Mouse (Mus musculus): ENCODE measurements around the gene Coro2a.
A peak's percentile ranks its signal among the peaks of the same experiment; 100 is the strongest.
"Not testable (repeated sequence)": the region's sequence is repeated elsewhere in the genome, so short reads cannot be mapped to it uniquely, and the experiment has no call there.

Gene Coro2a

GRCm38 (mm10) chr4:46601844-46602423 lies at the start of gene Coro2a:
TSS of gene Coro2a (minus strand) at chr4:46602202.
- ATAC-seq (ENCODE audit: insufficient number of reproducible peaks, low FRiP score, low TSS enrichment), result peak; percentile 65

- ATAC-seq (ENCODE audit: insufficient number of reproducible peaks, low FRiP score, low TSS enrichment), result peak; percentile 95
Observed at GRCm38 (mm10) chr4:46650086-46650753, 48.2 kb upstream of the Coro2a start, which contains the start of gene Tbc1d2. TSS of gene Tbc1d2 (minus strand) at chr4:46650209.

GRCm38 (mm10) chr4:46649161-46649560 lies 47.2 kb upstream of the Coro2a start:
- no peak for ATAC-seq (ENCODE audit: insufficient number of reproducible peaks, low FRiP score, low TSS enrichment)

GRCm38 (mm10) chr4:46643676-46644112 lies 41.7 kb upstream of the Coro2a start:
- no peak for ATAC-seq (ENCODE audit: insufficient number of reproducible peaks, low FRiP score, low TSS enrichment)

DNA sequence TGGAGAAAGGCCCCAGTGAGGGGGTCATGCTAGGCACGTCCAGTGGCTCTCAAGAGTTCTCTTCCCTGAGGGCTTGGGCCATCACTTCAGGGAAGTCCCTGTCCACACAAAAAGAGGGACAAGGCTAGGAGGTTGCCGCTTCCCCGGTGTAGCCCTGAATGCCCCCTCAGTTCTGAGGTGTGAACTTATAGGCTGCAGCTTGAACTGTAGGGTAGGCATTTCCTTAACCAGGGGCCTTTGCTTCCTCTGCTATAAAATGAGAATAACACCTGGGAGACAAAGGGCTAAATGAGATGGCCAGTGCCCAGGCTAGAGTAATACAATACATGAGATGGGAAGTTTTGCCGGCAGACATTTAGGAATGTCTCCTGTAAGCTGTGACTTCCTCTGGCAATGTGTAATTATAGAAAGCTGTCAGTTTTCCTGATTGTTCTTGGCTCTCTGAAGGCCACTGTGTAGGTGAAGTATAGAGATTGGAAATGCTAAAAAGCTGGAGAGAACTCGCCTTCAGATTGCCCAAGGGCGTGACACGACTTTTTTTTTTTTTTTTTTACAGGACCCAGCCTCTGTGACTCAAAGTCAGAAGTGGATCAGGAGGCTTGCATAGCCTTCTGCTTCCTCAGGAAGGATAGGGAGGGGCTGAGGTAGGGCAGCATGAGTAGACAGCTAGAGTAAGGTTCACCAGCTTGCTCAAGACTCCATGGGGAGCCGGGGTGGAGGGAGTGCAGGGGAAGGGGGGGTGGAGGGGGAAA lies 41.1 kb upstream of the Coro2a start:
- ATAC-seq (ENCODE audit: insufficient number of reproducible peaks, low FRiP score, low TSS enrichment), result no peak

GRCm38 (mm10) chr4:46641283-46641682 lies 39.3 kb upstream of the Coro2a start:
- no peak for ATAC-seq (ENCODE audit: insufficient number of reproducible peaks, low FRiP score, low TSS enrichment)

DNA sequence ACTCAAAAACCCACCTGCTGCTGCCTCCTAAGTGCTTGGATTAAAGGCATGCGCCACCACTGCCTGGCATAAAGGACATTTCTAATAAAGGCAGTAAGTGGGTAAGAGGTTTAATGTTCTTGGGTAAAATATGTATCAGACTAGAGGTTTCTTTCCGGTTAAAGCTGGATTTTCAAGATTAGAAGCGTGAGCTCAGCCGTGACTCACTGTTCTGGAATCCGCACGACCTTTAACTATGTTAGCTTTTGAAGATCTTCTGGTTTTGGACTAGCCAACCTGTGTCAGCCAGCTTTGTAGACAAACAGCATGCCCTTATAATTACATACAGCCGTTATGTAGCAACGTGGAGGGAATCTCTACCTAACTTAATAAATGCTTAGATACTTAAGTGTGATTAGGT lies 37.9 kb upstream of the Coro2a start:
- no peak for ATAC-seq (ENCODE audit: insufficient number of reproducible peaks, low FRiP score, low TSS enrichment)

DNA sequence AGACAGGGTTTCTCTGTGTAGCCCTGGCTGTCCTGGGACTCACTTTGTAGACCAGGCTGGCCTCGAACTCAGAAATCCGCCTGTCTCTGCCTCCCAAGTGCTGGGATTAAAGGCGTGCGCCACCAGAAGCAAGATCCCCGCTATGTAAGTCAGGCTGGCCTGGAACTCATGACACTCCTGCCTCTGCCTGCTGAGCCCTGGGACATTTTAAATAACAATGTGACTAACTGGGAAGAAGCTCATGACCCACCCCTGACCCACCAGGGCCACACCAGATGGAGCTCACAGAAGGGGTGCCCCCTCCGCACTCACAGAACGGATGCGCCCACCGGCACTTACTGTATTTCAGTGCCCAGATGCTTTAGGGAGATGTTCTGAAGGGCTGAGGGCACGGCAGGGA lies 35.2 kb upstream of the Coro2a start:
- ATAC-seq (ENCODE audit: insufficient number of reproducible peaks, low FRiP score, low TSS enrichment), result not testable (repeated sequence)

DNA sequence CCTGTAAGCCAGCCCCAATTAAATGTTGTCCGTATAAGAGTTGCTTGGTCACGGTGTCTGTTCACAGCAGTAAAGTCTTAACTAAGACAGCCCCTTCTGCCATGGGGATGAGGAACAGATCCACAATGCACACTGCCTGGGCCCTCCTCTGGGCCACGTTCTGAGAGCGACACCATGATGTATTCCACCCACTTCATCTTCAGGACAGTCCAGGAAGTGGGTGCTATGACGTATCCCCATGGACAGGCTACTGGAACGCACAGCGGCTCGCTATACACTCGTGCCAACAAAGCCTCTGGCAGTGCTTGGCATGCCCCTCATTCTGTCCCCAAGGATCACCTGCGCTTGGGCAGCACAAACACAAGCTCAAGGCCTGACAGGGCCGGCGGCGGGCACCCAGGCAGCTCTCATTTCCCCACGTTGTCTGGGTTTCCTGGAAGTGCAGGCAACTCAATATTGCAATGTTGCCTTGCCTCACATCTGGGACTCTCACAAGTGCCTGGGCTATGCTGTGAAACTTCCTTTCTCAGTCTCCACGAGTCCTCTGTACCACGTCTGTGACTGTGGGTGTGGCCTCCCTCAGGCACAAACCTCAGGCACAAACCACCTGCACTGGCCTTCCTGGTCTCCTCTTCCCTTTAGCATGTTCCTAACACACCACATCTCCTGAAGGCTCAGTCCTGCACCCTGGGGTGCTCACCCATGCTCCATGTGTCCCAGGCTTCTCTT lies 33.9 kb upstream of the Coro2a start:
- ATAC-seq (ENCODE audit: insufficient number of reproducible peaks, low FRiP score, low TSS enrichment), result no peak

- no peak for ATAC-seq (ENCODE audit: insufficient number of reproducible peaks, low FRiP score, low TSS enrichment)
Observed at GRCm38 (mm10) chr4:46634881-46635280, 32.9 kb upstream of the Coro2a start.

DNA sequence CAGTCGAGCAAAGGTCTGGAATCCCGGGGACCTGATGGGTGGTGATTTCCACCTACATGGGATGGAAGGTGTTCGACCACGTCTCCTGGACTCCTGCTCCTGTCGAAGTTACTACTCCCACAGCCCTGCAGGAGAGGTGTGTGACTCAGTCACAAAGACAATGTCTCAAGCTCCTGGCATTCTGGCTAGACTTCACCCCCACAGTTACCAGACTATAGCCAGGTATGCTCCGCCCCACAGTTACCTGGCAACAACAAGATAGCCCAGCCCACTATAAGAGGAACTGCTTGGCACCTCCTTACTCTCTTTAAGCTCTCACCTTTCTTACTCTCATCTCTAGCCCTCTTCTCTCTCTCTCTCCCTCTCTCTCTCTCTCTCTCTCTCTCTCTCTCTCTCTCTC lies 31.6 kb upstream of the Coro2a start:
- not testable (repeated sequence) for ATAC-seq (ENCODE audit: insufficient number of reproducible peaks, low FRiP score, low TSS enrichment)

DNA sequence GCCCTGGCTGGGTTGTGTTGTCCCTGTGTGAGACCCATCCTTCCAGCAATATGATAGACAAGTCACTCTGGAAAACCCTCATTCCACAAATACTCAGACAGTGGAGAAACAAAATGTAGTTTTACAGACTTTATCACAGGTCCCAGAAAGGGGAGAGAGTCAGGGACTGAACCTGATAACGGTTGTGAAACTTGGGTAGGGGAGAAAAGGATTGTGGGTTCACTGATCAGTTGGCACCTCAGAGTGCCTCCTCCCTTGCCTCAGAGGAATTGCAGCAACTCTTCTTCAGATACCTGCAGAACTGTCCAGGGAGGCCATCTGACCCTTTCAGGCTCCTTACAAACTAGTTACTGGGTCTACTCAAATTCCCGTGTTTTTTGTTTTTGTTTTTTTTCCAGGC lies 30.5 kb upstream of the Coro2a start:
- ATAC-seq (ENCODE audit: insufficient number of reproducible peaks, low FRiP score, low TSS enrichment), result no peak

DNA sequence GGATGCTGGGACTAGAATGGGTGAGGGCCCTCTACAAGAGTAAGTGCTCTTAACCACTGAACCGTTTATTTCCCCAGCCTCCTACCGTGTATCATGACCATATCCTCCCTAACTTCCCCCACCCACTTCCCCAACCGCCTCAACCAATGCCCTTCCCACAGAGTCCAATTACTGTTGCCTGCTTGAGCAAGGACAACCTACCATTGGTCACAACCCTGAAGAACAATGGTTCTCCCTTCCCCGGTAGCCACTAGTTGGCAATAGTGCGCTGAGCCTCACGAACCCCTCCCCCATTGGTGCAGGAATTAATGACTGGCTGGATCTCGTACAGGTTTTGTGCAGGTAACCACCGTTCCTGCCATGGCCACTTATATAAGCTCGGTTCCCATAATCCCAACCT lies 28.4 kb upstream of the Coro2a start:
- no peak for ATAC-seq (ENCODE audit: insufficient number of reproducible peaks, low FRiP score, low TSS enrichment)

DNA sequence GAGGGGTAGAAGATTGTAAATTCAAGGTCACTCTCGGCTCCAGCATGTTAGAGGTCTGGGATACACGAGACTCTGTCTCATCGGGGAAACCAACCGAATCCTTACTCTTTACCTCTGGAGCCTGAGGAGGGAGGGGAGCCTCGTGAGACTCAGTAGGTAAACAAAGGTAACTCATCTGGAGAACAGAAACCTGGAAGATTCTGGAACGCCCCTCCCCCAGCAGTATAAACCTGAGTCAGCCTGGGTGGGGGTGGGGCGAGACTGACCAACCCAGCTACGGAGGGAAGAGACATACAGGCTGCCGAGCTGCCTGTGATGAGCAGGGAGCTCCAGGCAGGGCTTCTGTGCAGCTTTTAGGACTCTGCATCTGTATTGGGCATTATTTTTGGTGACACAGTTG lies 26.9 kb upstream of the Coro2a start:
- no peak for ATAC-seq (ENCODE audit: insufficient number of reproducible peaks, low FRiP score, low TSS enrichment)

DNA sequence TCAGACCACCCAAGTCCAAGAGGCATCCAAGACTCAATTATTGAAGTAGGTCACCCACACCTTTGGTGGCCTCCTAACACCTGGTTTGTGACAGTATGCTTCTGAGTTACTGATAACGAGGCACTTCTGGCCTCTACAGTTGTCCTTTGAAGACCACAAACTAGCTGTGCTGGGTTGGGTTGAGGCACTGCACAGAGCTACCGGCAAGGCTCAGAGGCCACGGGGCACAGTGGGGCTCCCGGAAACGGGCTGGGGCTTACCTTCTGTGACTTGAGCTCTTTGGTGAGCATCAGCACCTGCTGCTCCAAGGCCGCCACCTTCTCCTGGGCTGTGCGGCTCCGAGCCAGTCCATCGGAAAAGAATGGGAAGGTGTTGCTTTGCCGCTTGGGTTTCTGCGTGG lies 26.1 kb upstream of the Coro2a start:
- ATAC-seq (ENCODE audit: insufficient number of reproducible peaks, low FRiP score, low TSS enrichment), result no peak

GRCm38 (mm10) chr4:46625101-46625500 lies 23.1 kb upstream of the Coro2a start:
- peak; percentile 75 for ATAC-seq (ENCODE audit: insufficient number of reproducible peaks, low FRiP score, low TSS enrichment)

- ATAC-seq (ENCODE audit: insufficient number of reproducible peaks, low FRiP score, low TSS enrichment), result no peak
Observed at GRCm38 (mm10) chr4:46623007-46623406, 21.0 kb upstream of the Coro2a start.

DNA sequence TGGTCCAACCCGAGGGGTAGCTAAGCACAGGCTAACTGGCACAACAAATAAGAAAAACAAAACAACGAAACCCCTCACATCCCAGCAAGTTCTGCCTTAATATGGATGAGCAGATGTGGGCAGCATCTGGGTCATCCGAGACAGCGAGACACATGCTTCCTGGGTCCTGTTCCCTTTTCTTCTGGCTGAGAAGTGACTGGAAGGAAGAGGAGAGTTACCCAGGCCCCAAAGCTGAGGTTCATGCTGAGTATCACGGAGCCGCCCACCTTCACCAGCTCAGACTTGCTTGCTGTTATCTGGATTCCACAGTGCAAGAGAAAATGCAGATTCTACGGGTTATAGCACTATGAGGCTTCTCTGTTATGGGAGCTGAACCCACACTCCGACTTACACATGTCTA lies 18.9 kb upstream of the Coro2a start:
- no peak for ATAC-seq (ENCODE audit: insufficient number of reproducible peaks, low FRiP score, low TSS enrichment)

GRCm38 (mm10) chr4:46620330-46620729 lies 18.3 kb upstream of the Coro2a start:
- ATAC-seq (ENCODE audit: insufficient number of reproducible peaks, low FRiP score, low TSS enrichment), result peak; percentile 21; the same call in 1 of the 2 replicates

DNA sequence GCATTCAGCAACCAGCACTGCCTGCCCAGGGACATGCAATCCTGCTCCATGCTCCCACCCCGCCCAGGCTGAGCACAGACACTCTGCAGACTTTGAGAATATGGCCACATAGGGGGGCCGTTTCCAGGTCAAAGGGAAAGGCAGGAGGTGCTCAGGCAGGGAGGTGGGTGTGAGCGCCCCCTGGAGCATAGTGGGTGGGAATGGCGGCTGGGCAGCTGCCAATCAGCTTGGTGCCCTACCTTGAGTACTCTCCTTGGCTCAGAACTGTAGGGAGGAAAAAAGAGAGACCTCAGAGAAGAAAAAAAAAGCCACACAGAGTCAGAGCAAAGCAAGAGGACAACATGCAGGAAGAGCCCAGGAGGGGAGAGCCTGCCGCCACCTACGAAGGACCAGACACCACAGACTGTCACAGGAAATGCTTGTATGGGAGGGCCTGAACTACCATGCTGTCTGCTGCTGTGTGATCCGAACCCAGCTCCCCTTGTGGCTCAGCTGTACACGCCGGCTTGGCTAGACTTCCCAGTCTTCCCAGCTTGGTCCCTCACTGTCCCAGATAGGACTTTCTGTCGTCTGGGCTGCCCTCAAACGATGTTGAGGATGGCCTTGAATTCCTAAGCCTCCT lies 16.3 kb upstream of the Coro2a start:
- no peak for ATAC-seq (ENCODE audit: insufficient number of reproducible peaks, low FRiP score, low TSS enrichment)

Data from cerebellum, adult (tissue).